Mouse (Mus musculus): ENCODE data around the gene Cfap61.
A peak's percentile ranks its signal among the peaks of the same experiment; 100 is the strongest.

- no peak for TF ChIP-seq CTCF (IDR thresholded peaks at IDR 0.05; ENCODE audit: low read depth)
- peak; percentile 80 for TF ChIP-seq EP300 (IDR thresholded peaks at IDR 0.05; ENCODE audit: low read depth)
These were observed 164.5 kb downstream of the Cfap61 start for GRCm38 (mm10) chr2:146098853-146099717.
